Mouse (Mus musculus) ovary, postnatal 14 days (tissue): Measurements from ENCODE around the gene Ncbp1.
A peak's percentile ranks its signal among the peaks of the same experiment; 100 is the strongest.

ENCODE experiments used
- DNase-seq: peaks from one replicate; pipeline ENCODE4 v3.0.0; 2022; ENCODE audit warnings: low spot score

The Ncbp1 gene

DNA sequence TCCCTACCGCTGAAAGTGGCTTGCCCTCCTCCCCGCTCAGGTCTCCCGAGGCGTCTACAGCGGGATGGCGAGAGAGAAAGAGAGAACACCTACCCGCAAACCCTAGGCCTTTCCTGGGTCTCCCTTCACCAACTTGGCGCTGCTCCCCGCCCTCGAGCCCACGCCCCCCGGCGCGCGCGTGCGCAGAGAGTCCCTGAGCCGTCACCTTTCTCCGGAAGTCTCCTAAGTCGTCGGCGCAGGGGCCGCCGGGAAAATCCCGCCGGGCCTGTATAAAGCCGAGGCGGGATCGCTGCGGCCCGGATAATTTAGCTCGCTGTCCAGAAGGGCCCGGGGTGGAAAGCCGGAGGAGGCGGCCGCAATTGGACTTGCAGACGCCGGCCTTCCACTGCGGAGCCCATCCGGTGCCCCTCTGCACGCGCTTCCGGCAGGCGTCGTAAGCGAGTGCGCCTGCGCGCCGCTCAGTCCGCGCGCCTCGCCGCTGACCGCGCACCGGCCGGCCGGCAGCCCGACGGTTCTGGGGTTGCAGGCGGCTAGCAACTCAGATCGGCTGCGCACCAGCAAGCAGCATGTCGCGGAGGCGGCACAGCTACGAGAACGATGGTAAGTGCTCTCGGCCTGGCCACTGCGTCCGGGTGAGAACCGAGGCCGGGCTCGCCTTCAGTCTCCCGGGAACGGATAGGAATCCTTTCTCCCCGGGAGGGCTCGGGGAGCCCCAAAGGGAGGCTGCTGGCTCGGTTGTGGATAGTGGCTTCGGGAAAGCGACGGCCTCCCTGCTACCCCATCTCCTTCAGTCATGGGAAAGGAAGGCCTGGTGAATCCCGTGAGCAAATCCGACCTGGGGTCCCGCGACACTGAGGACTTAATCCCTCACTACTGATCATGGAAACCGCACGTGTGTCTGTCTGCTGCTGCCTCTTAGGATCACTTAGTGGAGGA lies at the start of gene Ncbp1, which contains the start of gene Tstd2:
Ncbp1 (plus strand) TSS at position 327 of the 936 bp plus-strand sequence.
Tstd2 (minus strand) TSS at position 408 of the 936 bp plus-strand sequence.
- peak; percentile 91 for DNase-seq

- DNase-seq: no peak
Observed at GRCm38 (mm10) chr4:46089524-46090125, 48.8 kb upstream of the Ncbp1 start.

- no peak for DNase-seq
Observed at GRCm38 (mm10) chr4:46092429-46093076, 45.9 kb upstream of the Ncbp1 start.

GRCm38 (mm10) chr4:46094916-46095825 lies 43.2 kb upstream of the Ncbp1 start:
- no peak for DNase-seq

GRCm38 (mm10) chr4:46095826-46096159 lies 42.6 kb upstream of the Ncbp1 start:
- no peak for DNase-seq

GRCm38 (mm10) chr4:46096546-46096945 lies 41.9 kb upstream of the Ncbp1 start:
- no peak for DNase-seq

GRCm38 (mm10) chr4:46097591-46097990 lies 40.8 kb upstream of the Ncbp1 start:
- no peak for DNase-seq

DNA sequence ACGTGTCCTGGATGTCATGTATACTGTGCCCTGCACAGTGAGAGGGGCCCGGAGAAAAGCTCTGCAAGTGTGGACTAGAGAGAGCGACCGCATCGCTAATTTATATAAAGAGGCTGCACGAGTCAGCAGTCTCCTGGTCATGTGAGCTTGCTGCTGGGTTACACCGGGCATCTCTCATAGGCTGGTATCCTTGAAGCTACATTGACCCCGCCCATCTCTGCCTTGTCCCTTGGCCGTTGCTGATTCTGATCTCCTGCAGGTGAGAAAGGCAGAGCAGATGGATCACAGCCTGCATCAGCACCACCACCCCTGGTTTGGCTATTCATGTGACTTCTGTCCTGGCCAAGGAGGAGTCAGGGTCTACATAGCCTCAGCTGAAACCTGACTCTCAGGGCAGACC lies 39.3 kb upstream of the Ncbp1 start:
- DNase-seq: no peak

GRCm38 (mm10) chr4:46100539-46100938 lies 37.9 kb upstream of the Ncbp1 start:
- DNase-seq: no peak

DNA sequence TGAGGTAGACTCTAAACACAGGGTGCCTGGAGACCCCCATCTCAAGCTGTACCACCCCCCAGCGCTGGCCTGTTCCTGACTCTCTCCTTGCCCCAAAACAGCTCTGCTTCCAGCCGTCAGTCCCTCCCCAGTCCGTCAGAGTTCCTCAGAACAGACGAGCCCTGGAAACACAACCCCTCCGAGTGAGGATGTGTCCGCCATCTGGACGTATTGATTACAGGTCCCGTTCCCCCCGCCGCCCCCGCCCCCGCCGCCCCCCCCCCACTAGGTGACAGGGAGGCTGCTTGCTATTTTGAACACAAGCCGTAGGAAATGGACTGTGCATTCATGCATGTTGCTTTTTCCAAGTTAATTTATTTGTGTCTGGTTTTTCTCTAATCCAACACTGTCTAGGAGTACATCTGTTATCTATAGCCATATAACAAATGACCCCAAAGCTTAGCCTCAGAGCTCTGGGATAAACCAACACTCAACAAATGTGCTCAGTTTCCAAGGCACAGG lies 37.2 kb upstream of the Ncbp1 start:
- DNase-seq: no peak

GRCm38 (mm10) chr4:46102078-46102769 lies 36.2 kb upstream of the Ncbp1 start:
- DNase-seq: no peak

DNA sequence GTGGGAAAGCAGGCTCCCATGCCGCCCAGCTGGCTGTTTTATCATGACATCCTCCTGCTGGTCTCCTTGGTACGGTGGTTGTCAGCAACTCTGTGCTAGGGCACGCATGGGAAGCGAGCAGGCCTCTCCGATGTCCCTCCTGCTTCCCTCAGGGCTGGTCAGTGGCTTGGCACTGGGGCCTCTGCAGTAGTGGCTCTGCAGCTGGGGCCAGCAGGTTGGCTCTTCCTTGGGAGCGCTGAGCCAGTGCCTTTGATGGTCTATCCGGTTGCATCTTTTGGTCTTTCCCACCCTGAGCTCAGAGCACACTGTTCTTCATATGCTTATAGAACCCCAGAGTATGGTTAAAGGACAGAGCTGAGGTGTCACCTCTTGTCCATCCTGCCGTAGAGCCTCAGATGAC lies 28.3 kb upstream of the Ncbp1 start:
- DNase-seq: no peak

DNA sequence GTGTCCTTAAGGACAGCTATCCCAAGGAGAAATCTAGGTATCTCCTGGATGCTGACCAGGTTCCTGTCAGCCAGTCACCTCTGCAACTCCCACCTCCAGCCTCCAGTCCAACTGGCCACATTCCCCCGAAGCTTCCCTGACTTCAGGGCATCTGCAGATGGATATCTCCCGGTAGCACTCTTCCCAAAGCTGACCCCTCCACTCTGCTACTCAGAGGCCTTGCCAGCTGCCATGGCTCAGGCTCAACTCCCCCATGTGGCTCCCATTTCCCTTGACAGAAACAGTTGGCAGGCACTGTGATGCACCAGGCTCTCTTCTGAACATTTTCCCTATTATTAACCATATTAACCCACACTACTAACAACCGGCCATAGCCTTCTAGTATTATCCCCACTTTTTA lies 27.1 kb upstream of the Ncbp1 start:
- no peak for DNase-seq

- no peak for DNase-seq
Observed at GRCm38 (mm10) chr4:46115308-46115707, 23.1 kb upstream of the Ncbp1 start.

- DNase-seq: no peak
Observed at GRCm38 (mm10) chr4:46116544-46117175, 21.8 kb upstream of the Ncbp1 start.

DNA sequence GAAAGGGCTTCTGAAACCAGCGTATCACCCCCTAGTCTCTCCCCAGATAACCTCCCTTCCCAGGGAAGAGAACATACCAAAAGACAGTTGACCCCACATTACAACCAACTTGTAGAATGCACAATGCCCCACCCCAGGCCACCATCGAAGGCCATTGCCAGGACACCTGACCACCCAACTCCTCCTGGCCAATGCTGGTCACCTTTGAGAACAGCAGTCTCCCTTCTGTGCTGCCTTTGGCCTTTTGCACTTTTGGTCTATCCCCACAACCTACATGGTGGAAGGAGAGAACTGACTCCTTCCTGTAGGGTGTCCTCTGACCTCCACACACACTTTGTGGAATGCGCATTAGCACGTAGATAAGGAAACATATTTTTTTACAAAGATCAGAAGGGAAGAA lies 20.9 kb upstream of the Ncbp1 start:
- DNase-seq: no peak

GRCm38 (mm10) chr4:46119514-46120094 lies 18.8 kb upstream of the Ncbp1 start:
- DNase-seq: no peak

GRCm38 (mm10) chr4:46120767-46121166 lies 17.6 kb upstream of the Ncbp1 start:
- DNase-seq: no peak

GRCm38 (mm10) chr4:46123358-46123757 lies 15.1 kb upstream of the Ncbp1 start:
- DNase-seq: no peak

- peak; percentile 54 for DNase-seq
Observed at GRCm38 (mm10) chr4:46126541-46126940, 11.9 kb upstream of the Ncbp1 start.
